Mouse (Mus musculus) CH12.LX (cell line): ENCODE data around the gene Zswim5. TPM values are rescaled to one million over a fixed set of nuclear protein-coding genes. Genes with fewer than 3 reads are reported as not detected.

ENCODE experiments used
- DNase-seq: peaks from one replicate; pipeline ENCODE4 v3.0.0-alpha.2; 2013; ENCODE audit errors: extremely low read depth
- H3K27ac ChIP-seq: 2 replicates; pipeline ENCODE4 v1.5.1; 2012; ENCODE audit warnings: low read depth, mild to moderate bottlenecking, control low read depth, moderate library complexity; ENCODE audit not compliant: insufficient read depth
- H3K27me3 ChIP-seq: replicated peaks from 2 replicates; pipeline ENCODE3; 2012; ENCODE audit warnings: inconsistent platforms
- H3K36me3 ChIP-seq, 2 experiments: replicated peaks in 1 of 2; 2 replicates each; pipeline versions ENCODE3 to v1.6.1; 2012; ENCODE audit warnings: inconsistent platforms in 1 of 2, low read length in 1 of 2, mild to moderate bottlenecking in 1 of 2, mixed read lengths in 1 of 2, moderate library complexity in 1 of 2; ENCODE audit not compliant: control insufficient read depth in 1 of 2, insufficient read depth in 1 of 2
- H3K4me1 ChIP-seq, 2 experiments: 2 replicates each; pipeline ENCODE4 v1.6.1; 2012; ENCODE audit warnings: inconsistent platforms in 1 of 2, moderate library complexity in 1 of 2; ENCODE audit not compliant: insufficient read depth in 2 of 2, control insufficient read depth in 1 of 2
- H3K4me2 ChIP-seq: 2 replicates; pipeline ENCODE4 v1.6.1; 2012; ENCODE audit warnings: low read depth, mild to moderate bottlenecking, control low read depth; ENCODE audit not compliant: poor library complexity, insufficient read depth, severe bottlenecking
- H3K4me3 ChIP-seq, 3 experiments: fragments of 150-350 bp in 1 of 3; sonication (generic) in 1 of 3; replicated peaks in 1 of 3; 2 replicates each; pipeline versions ENCODE3 to v1.5.1; 2011 to 2012; ENCODE audit warnings: low read depth in 2 of 3, low read length in 2 of 3, mild to moderate bottlenecking in 2 of 3, moderate library complexity in 2 of 3, control low read depth in 1 of 3, improper control_type of control experiment in 1 of 3, inconsistent platforms in 1 of 3, mixed read lengths in 1 of 3; ENCODE audit not compliant: poor library complexity in 1 of 3
- H3K79me2 ChIP-seq: replicated peaks from 2 replicates; pipeline ENCODE4 v1.6.1; 2012; ENCODE audit warnings: mild to moderate bottlenecking, moderate library complexity; ENCODE audit not compliant: control insufficient read depth, poor library complexity, insufficient read depth, severe bottlenecking; ENCODE audit errors: extremely low read depth
- H3K9ac ChIP-seq: 2 replicates; pipeline ENCODE4 v1.6.1; 2012; ENCODE audit warnings: low read depth, mild to moderate bottlenecking, control low read depth, moderate library complexity; ENCODE audit not compliant: insufficient read depth
- H3K9me3 ChIP-seq: replicated peaks from 2 replicates; pipeline ENCODE3; 2012; ENCODE audit warnings: low read length, inconsistent platforms, mixed read lengths
- BHLHE40 ChIP-seq: IDR thresholded peaks from 2 replicates; pipeline ENCODE4 v1.6.1; 2011; ENCODE audit warnings: mild to moderate bottlenecking, low read depth, low read length, improper control_type of control experiment
- CHD1 ChIP-seq: IDR thresholded peaks from 2 replicates; pipeline ENCODE4 v1.6.1; 2012; ENCODE audit warnings: low read depth, low read length, improper control_type of control experiment, inconsistent platforms
- CHD2 ChIP-seq: IDR thresholded peaks from 2 replicates; pipeline ENCODE4 v1.6.1; 2011; ENCODE audit warnings: low read length, improper control_type of control experiment
- EP300 ChIP-seq: IDR thresholded peaks from 2 replicates; pipeline ENCODE4 v1.6.1; 2011; ENCODE audit warnings: low read length, improper control_type of control experiment
- ETS1 ChIP-seq: conservative IDR thresholded peaks from 2 replicates; pipeline ENCODE4 v1.6.1; 2012; ENCODE audit warnings: low read depth, mild to moderate bottlenecking, inconsistent platforms, low read length, improper control_type of control experiment, moderate library complexity
- GABPA ChIP-seq: IDR thresholded peaks from 2 replicates; pipeline ENCODE4 v1.6.1; 2012; ENCODE audit warnings: low read depth, low read length, improper control_type of control experiment, inconsistent platforms; ENCODE audit not compliant: insufficient replicate concordance
- HCFC1 ChIP-seq: IDR thresholded peaks from 2 replicates; pipeline ENCODE4 v1.6.1; 2012; ENCODE audit warnings: low read depth, mild to moderate bottlenecking, inconsistent platforms, low read length, improper control_type of control experiment
- JUN ChIP-seq: IDR thresholded peaks from 2 replicates; pipeline ENCODE4 v1.6.1; 2011; ENCODE audit warnings: low read depth, mild to moderate bottlenecking, low read length, improper control_type of control experiment, moderate library complexity; ENCODE audit not compliant: insufficient read depth
- JUND ChIP-seq: conservative IDR thresholded peaks from 2 replicates; pipeline ENCODE4 v1.6.1; 2011; ENCODE audit warnings: low read depth, low read length, improper control_type of control experiment
- MAFK ChIP-seq: IDR thresholded peaks from 2 replicates; pipeline ENCODE4 v1.6.1; 2011; ENCODE audit warnings: low read length, improper control_type of control experiment; ENCODE audit not compliant: insufficient replicate concordance
- MAZ ChIP-seq: IDR thresholded peaks from 2 replicates; pipeline ENCODE4 v1.6.1; 2012; ENCODE audit warnings: low read depth, mild to moderate bottlenecking, inconsistent platforms, low read length, improper control_type of control experiment, moderate library complexity
- MEF2A ChIP-seq: IDR thresholded peaks from 2 replicates; pipeline ENCODE4 v1.6.1; 2014; ENCODE audit warnings: low read depth, mild to moderate bottlenecking, inconsistent platforms, low read length, improper control_type of control experiment, borderline replicate concordance
- MXI1 ChIP-seq: IDR thresholded peaks from 2 replicates; pipeline ENCODE4 v1.6.1; 2011; ENCODE audit warnings: mild to moderate bottlenecking, low read depth, low read length, improper control_type of control experiment
- MYC ChIP-seq: IDR thresholded peaks from 2 replicates; pipeline ENCODE4 v1.6.1; 2011; ENCODE audit warnings: low read depth, mild to moderate bottlenecking, improper control_type of control experiment, low read length
- NELFE ChIP-seq: IDR thresholded peaks from 2 replicates; pipeline ENCODE4 v1.6.1; 2011; ENCODE audit warnings: low read depth, low read length, improper control_type of control experiment
- NRF1 ChIP-seq: IDR thresholded peaks from 2 replicates; pipeline ENCODE4 v1.6.1; 2014; ENCODE audit warnings: low read depth, mild to moderate bottlenecking, inconsistent platforms, low read length, improper control_type of control experiment, moderate library complexity
- POLR2AphosphoS2 ChIP-seq: IDR thresholded peaks from 2 replicates; pipeline ENCODE4 v1.6.1; 2011; ENCODE audit warnings: low read depth, low read length, improper control_type of control experiment
- RCOR1 ChIP-seq: conservative IDR thresholded peaks from 2 replicates; pipeline ENCODE4 v1.6.1; 2012; ENCODE audit warnings: low read depth, mild to moderate bottlenecking, inconsistent platforms, low read length, improper control_type of control experiment
- SIN3A ChIP-seq: IDR thresholded peaks from 2 replicates; pipeline ENCODE4 v1.6.1; 2012; ENCODE audit warnings: low read length, improper control_type of control experiment, inconsistent platforms
- TBP ChIP-seq: conservative IDR thresholded peaks from 2 replicates; pipeline ENCODE4 v1.6.1; 2011; ENCODE audit warnings: low read depth, low read length, improper control_type of control experiment
- TCF12 ChIP-seq: IDR thresholded peaks from 2 replicates; pipeline ENCODE4 v1.6.1; 2014; ENCODE audit warnings: low read depth, mild to moderate bottlenecking, inconsistent platforms, low read length, improper control_type of control experiment
- UBTF ChIP-seq: IDR thresholded peaks from 2 replicates; pipeline ENCODE4 v1.6.1; 2012; ENCODE audit warnings: low read depth, mild to moderate bottlenecking, inconsistent platforms, low read length, improper control_type of control experiment, moderate library complexity
- USF1 ChIP-seq: IDR thresholded peaks from 2 replicates; pipeline ENCODE4 v1.6.1; 2014; ENCODE audit warnings: low read depth, mild to moderate bottlenecking, inconsistent platforms, low read length, improper control_type of control experiment
- USF2 ChIP-seq: conservative IDR thresholded peaks from 2 replicates; pipeline ENCODE4 v1.6.1; 2011; ENCODE audit warnings: low read depth, low read length, improper control_type of control experiment
- ZKSCAN1 ChIP-seq: IDR thresholded peaks from 2 replicates; pipeline ENCODE4 v1.6.1; 2012; ENCODE audit warnings: low read depth, inconsistent platforms, low read length, improper control_type of control experiment, borderline replicate concordance
- ZNF384 ChIP-seq: IDR thresholded peaks from 2 replicates; pipeline ENCODE4 v1.6.1; 2012; ENCODE audit warnings: low read depth, low read length, improper control_type of control experiment, inconsistent platforms
- dilution Hi-C: fragments of 300-500 bp; cut with MboI; formaldehyde crosslinking; loops from 2 replicates; pipeline ENCODE4 v1.14.3; 2020; ENCODE audit warnings: low sequenced_read_pairs; ENCODE audit not compliant: extremely low pct_unique_long_range_greater_than_20kb, extremely low pct_ligation_motif_present
- in situ Hi-C: fragments of 300-500 bp; cut with MboI; formaldehyde crosslinking; loops from 3 replicates; pipeline ENCODE4 v1.14.3; 2019; ENCODE audit warnings: low sequenced_read_pairs, low pct_ligation_motif_present, low pct_unique_long_range_greater_than_20kb, mixed read lengths
- polyA plus RNA-seq: library from polyadenylated mRNA; unstranded; fragments of >175 nt; gene quantifications from 2 replicates; pipeline ENCODE4 v1.2.1, GENCODE M21; 2012; ENCODE audit warnings: low read depth; ENCODE audit not compliant: insufficient read length
- total RNA-seq, 2 experiments: library from RNA; depleted of rRNA; stranded (reverse); fragments of 300-350 nt in 1 of 2; fragments of >200 nt in 1 of 2; gene quantifications; 2 replicates each; pipeline ENCODE4 v1.2.3; 2012 to 2014

Gene Zswim5
- total and polyA plus RNA-seq, 3 experiments: 1.1 to 1.2 (median 1.2) TPM

GRCm38 (mm10) chr4:116913318-116913717 lies 36.1 kb downstream of the Zswim5 start:
- in situ Hi-C loops: no loop called here

DNA sequence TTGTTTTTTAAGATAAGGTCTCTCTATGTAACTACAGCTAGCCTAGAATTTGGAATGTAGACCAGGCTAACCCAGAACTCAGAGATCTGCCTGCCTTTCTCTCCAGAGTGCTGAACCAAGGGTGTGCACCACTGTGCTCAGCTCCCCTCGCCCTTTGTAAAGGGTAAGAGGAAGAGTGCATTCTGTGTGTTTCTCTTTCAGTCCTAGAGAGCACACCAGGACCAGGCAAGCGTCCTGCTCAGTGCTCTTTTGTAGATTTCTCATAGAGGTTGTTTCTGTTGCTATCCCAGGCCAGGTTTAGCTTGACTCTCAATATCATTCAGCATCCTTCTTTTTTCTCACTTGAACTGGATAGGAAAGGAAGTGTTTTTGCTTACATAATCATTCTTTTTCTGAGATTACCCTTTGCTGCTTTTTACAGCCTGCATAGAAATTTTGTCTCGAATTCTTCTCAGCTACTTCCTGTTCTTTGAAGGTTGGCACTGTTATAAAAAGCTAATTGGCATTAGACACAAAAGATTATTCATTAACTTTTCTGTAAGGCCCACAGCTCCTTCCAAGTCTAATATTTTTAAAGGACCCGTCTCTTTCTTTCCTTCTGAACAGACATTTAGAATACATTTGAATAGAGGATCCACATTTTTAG lies 51.0 kb downstream of the Zswim5 start:
- H3K4me3 ChIP-seq: no peak overlapping the region
- no peaks in the 10 kb centered on the region for H3K79me2 ChIP-seq
- no peak for DNase-seq
- dilution Hi-C loops: no loop called here
- no peak overlapping the region for H3K4me2 ChIP-seq
- TF ChIP-seq TCF12: no peak
- TF ChIP-seq NRF1: no peak
- TF ChIP-seq USF1: no peak
- no peak for TF ChIP-seq ZNF384
- TF ChIP-seq RCOR1: no peak
- TF ChIP-seq UBTF: no peak
- TF ChIP-seq JUN: no peak
- no peak for TF ChIP-seq NELFE
- TF ChIP-seq ETS1: no peak
- no peak for TF ChIP-seq USF2
- no peak for TF ChIP-seq TBP
- no peak for TF ChIP-seq MAZ
- TF ChIP-seq MAFK: no peak
- no peak for TF ChIP-seq ZKSCAN1
- no peak for TF ChIP-seq JUND
- no peak for TF ChIP-seq MXI1
- H3K36me3 ChIP-seq: no peaks in the 10 kb centered on the region
- H3K4me1 ChIP-seq: no peaks in the 10 kb centered on the region
- no peak overlapping the region for H3K27ac ChIP-seq
- in situ Hi-C loops: no loop called here
- no peaks in the 10 kb centered on the region for H3K9me3 ChIP-seq
- H3K9ac ChIP-seq: no peak overlapping the region
- no peaks in the 10 kb centered on the region for H3K27me3 ChIP-seq

More at GRCm38 (mm10) chr4:116913318-116913717, 36.1 kb downstream of the Zswim5 start:
- dilution Hi-C loops: no loop called here
- Histone ChIP-seq H3K4me1 (no peaks in the 10 kb centered on the region), H3K9ac (no peak overlapping the region), H3K79me2 (no peaks in the 10 kb centered on the region), H3K4me3 (no peak overlapping the region), H3K36me3 (no peaks in the 10 kb centered on the region), H3K4me2 (no peak overlapping the region), H3K9me3 (no peaks in the 10 kb centered on the region), H3K27me3 (no peaks in the 10 kb centered on the region), H3K27ac (no peak overlapping the region)
- TF ChIP-seq JUND: no peak
- no peak for TF ChIP-seq MAZ
- TF ChIP-seq TCF12: no peak
- TF ChIP-seq BHLHE40: no peak
- no peak for TF ChIP-seq ETS1
- TF ChIP-seq POLR2AphosphoS2: no peak
- no peak for TF ChIP-seq NELFE
- no peak for TF ChIP-seq NRF1
- TF ChIP-seq SIN3A: no peak
- TF ChIP-seq TBP: no peak
- TF ChIP-seq MYC: no peak
- no peak for TF ChIP-seq GABPA
- TF ChIP-seq CHD1: no peak
- TF ChIP-seq MXI1: no peak
- no peak for TF ChIP-seq EP300
- no peak for TF ChIP-seq CHD2
- TF ChIP-seq MEF2A: no peak
- no peak for TF ChIP-seq HCFC1
- DNase-seq: no peak
